Mouse (Mus musculus) limb, embryonic 12.5 days (tissue): ENCODE measurements at regions not wholly inside any gene's neighbourhood (a gene's known extent, or its start where the extent isn't known, plus 50 kb on each side); places are given as distances from the start of the nearest gene placed in this dataset.

Experiments used
- ATAC-seq: fragments of 200-750 bp; cut with Nextera tagmentation; 2 replicates; pipeline ENCODE4 v1.8.0; 2017; ENCODE audit warnings: low read depth, moderate TSS enrichment; ENCODE audit not compliant: insufficient number of reproducible peaks, insufficient read depth, low FRiP score, low TSS enrichment
- H3K27ac ChIP-seq: fragments of 300-500 bp; sonication (generic); 2 replicates; pipeline ENCODE4 v1.5.1; 2016; ENCODE audit warnings: mild to moderate bottlenecking, moderate library complexity
- H3K27me3 ChIP-seq: fragments of 300-500 bp; sonication (generic); 2 replicates; pipeline ENCODE4 v1.6.1; 2016; ENCODE audit warnings: mild to moderate bottlenecking, moderate library complexity
- H3K36me3 ChIP-seq: fragments of 300-500 bp; sonication (generic); 2 replicates; pipeline ENCODE4 v1.6.1; 2016; ENCODE audit warnings: mild to moderate bottlenecking, moderate library complexity
- H3K4me1 ChIP-seq: fragments of 300-500 bp; sonication (generic); replicated peaks from 2 replicates; pipeline ENCODE4 v1.6.1; 2016
- H3K4me2 ChIP-seq: fragments of 300-500 bp; sonication (generic); 2 replicates; pipeline ENCODE4 v1.6.1; 2016; ENCODE audit warnings: mild to moderate bottlenecking, moderate library complexity
- H3K4me3 ChIP-seq: fragments of 300-500 bp; sonication (generic); replicated peaks from 2 replicates; pipeline ENCODE4 v1.5.1; 2016; ENCODE audit warnings: mild to moderate bottlenecking
- H3K9ac ChIP-seq: fragments of 300-500 bp; sonication (generic); replicated peaks from 2 replicates; pipeline ENCODE4 v1.6.1; 2016; ENCODE audit warnings: mild to moderate bottlenecking, moderate library complexity
- H3K9me3 ChIP-seq: fragments of 300-500 bp; sonication (generic); 2 replicates; pipeline ENCODE4 v1.6.1; 2016; ENCODE audit warnings: mild to moderate bottlenecking, moderate library complexity
- WGBS: fragments of 180-500 bp; shearing (Covaris S2); methylation state at CpG from one replicate; pipeline ENCODE4 v1.1.7; 2016; 5-methylcytosine and 5-hydroxymethylcytosine counted together

GRCm38 (mm10) chr16:42808864-42809263 lies 66.8 kb upstream of the Zbtb20 start:
- Histone ChIP-seq H3K9ac (no peak overlapping the region), H3K36me3 (no peaks in the 10 kb centered on the region), H3K4me2 (no peak overlapping the region), H3K9me3 (no peaks in the 10 kb centered on the region), H3K27ac (no peak overlapping the region), H3K27me3 (no peaks in the 10 kb centered on the region), H3K4me3 (no peak overlapping the region), H3K4me1 (no peaks in the 10 kb centered on the region)
- WGBS: 77% methylated on average over 6 of the region's 6 CpGs
- ATAC-seq: no peak

DNA sequence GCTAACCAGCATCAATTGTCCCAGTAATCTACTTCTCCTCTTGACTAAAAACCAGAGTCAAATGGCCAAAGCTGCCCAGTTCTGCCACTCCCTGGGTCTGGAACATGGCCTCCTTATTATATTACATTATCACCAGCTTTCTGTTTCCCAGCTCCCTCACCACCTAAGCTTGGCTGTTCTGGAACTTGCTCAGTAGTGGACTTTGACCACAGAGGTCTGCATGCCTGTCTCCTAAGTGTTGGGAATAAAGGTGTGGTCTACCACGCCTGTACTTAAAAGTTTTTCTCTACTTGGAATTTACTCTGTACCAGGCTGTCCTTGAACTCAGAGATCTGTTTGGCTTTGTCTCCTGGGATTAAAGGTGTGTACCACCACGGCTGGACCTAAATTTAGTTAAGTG lies 68.1 kb upstream of the Zbtb20 start:
- Histone ChIP-seq H3K4me3 (no peak overlapping the region), H3K27ac (no peak overlapping the region), H3K9me3 (no peaks in the 10 kb centered on the region), H3K4me2 (no peak overlapping the region), H3K4me1 (0 out of 2 replicates have a peak, but pooled peaks cover 3% of the 10 kb centered on the region), H3K9ac (no peak overlapping the region), H3K36me3 (no peaks in the 10 kb centered on the region), H3K27me3 (no peaks in the 10 kb centered on the region)
- ATAC-seq: no peak
- WGBS: 89% methylated on average over 2 of the region's 2 CpGs

DNA sequence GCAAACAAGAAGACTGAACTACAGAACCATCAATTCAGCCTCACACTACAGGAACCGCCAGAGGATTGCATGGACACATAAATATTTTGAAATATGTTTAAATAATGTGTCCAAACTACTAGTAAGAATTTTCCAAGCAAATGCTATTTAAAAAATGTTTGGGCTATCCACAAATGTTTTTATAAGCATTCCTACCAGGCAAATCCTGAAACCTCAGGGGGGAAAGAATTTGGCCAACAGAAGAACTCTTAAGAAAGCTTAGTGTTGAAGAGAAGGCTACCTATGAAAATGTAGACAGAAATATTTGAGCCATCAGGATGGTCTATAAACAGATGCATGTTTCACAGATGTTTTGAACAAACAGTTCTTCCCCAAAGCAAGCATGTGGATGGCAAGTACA lies 72.1 kb upstream of the Zbtb20 start:
- 85% methylated on average over 1 of the region's 1 CpGs for WGBS
- no peak overlapping the region for H3K27ac ChIP-seq
- no peaks in the 10 kb centered on the region for H3K27me3 ChIP-seq
- peaks cover 7% of the 10 kb centered on the region for H3K9me3 ChIP-seq
- H3K4me2 ChIP-seq: no peak overlapping the region
- H3K36me3 ChIP-seq: no peaks in the 10 kb centered on the region
- H3K9ac ChIP-seq: no peak overlapping the region
- H3K4me3 ChIP-seq: no peak overlapping the region
- H3K4me1 ChIP-seq: 0 out of 2 replicates have a peak, but pooled peaks cover 3% of the 10 kb centered on the region
- ATAC-seq: no peak

DNA sequence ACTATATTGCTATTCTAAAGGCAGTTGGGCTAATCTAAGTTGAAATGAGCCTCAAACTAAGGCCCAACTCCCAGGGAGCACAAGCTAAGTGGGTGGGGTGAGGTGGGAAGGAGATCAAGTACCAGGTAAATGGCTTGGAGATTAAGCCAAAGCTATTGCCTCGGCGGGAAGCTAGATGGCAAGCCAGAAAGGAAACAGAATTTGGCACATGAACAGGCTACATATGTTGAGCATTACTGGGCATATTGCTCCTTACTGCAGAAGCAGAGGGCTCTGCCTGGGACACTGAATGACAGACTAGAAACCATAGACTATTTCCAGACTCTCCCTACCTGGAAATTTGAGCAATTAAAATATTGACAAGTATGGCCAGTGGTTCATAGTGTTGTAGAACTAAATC lies 83.1 kb upstream of the Zbtb20 start:
- ATAC-seq: no peak
- Histone ChIP-seq H3K27ac (no peak overlapping the region), H3K36me3 (no peaks in the 10 kb centered on the region), H3K4me3 (no peak overlapping the region), H3K4me2 (no peak overlapping the region), H3K9ac (no peak overlapping the region), H3K9me3 (no peaks in the 10 kb centered on the region), H3K27me3 (no peaks in the 10 kb centered on the region), H3K4me1 (no peaks in the 10 kb centered on the region)
- WGBS: 63% methylated on average over 2 of the region's 2 CpGs

GRCm38 (mm10) chr16:42784712-42785111 lies 91.0 kb upstream of the Zbtb20 start:
- H3K4me3 ChIP-seq: no peak overlapping the region
- H3K9ac ChIP-seq: no peak overlapping the region
- H3K27me3 ChIP-seq: no peaks in the 10 kb centered on the region
- peaks cover 14% of the 10 kb centered on the region for H3K4me1 ChIP-seq
- H3K4me2 ChIP-seq: no peak overlapping the region
- no peaks in the 10 kb centered on the region for H3K9me3 ChIP-seq
- 6% methylated on average over 4 of the region's 4 CpGs for WGBS
- H3K27ac ChIP-seq: peak overlapping the region; percentile 51; the same call in 1 of the 2 replicates
- no peaks in the 10 kb centered on the region for H3K36me3 ChIP-seq
- no peak for ATAC-seq

DNA sequence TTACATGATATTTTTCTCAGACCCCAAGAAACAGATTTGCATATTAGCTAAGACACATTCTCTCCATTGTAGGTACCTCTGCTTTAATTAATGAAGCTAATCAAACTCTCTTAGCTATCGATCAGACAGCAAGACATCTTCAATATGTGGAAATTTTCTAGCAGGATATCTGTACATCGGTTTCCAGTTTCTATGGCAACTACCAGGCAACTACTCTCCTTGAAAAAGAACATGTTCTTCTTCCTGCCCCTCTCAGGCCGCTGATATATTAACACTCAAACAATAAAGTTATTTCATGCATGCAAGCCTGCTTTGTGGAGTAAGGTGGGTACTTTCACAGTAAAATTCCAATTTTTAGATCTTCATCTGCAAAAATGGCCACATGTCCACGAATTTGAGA lies 91.7 kb upstream of the Zbtb20 start:
- Histone ChIP-seq H3K27ac (peak overlapping the region; percentile 51), H3K27me3 (no peaks in the 10 kb centered on the region), H3K9ac (no peak overlapping the region), H3K9me3 (no peaks in the 10 kb centered on the region), H3K36me3 (no peaks in the 10 kb centered on the region), H3K4me3 (no peak overlapping the region), H3K4me2 (no peak overlapping the region), H3K4me1 (peaks cover 14% of the 10 kb centered on the region)
- WGBS: 57% methylated on average over 4 of the region's 4 CpGs
- ATAC-seq: no peak

- H3K4me2 ChIP-seq: peak overlapping the region; percentile 27
- H3K9ac ChIP-seq: no peak overlapping the region
- WGBS: 6% methylated on average over 5 of the region's 5 CpGs
- no peak overlapping the region for H3K4me3 ChIP-seq
- peaks cover 14% of the 10 kb centered on the region for H3K4me1 ChIP-seq
- ATAC-seq: peak; percentile 61; the same call in 1 of the 2 replicates
- H3K36me3 ChIP-seq: no peaks in the 10 kb centered on the region
- H3K27ac ChIP-seq: 0 out of 2 replicates have a peak overlapping the region, but pooled peaks have one; percentile 12
- no peaks in the 10 kb centered on the region for H3K27me3 ChIP-seq
- H3K9me3 ChIP-seq: no peaks in the 10 kb centered on the region
These were observed 93.5 kb upstream of the Zbtb20 start for GRCm38 (mm10) chr16:42782091-42782679.

DNA sequence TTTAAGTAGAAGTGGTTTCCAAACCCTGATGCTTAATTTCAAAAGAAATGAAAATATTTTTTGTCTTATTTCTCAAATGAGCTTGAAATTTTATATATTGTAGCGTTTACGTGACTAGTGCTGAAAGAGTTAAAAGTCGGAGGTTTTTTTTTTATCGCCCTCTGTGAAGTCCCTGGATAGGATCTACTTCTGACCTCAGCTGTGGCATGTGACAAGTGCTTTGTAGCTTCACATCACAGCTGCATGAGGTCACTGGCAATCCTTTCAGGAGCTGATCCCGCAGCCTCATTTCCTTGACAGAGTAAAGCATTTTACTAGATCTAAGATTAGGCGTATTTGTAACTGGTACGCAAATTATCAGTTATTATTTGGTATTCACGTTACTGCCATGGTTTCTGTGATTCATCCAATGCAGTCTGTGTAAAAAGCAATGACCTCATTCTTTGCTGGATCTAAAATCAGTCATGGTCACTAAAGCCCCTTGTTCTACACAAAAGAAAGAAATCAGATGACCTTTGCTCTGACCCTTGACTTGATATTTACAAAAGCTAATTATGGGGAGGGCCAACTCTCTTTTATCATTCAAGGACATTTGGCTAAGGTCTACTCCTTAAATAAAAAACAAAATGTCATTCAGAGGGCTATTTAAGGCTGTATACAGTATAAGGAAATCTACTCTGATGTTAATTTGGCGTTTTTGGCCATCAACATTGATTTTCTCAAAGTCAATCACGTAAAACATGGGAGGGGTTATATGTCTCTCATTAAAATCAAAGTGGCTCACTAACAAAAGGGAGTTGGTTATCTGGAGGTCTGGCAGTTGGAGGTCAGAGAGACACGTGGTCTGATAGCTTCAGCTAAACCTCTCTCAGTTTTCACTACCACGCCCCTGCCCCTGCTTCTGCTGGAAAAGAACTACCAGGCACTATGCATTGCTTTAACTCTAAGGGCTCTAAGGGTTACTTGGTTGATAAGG lies 94.3 kb upstream of the Zbtb20 start:
- 10% methylated on average over 12 of the region's 12 CpGs for WGBS
- Histone ChIP-seq H3K4me2 (peak overlapping the region; percentile 27; the same call in 1 of the 2 replicates), H3K4me3 (no peak overlapping the region), H3K9me3 (no peaks in the 10 kb centered on the region), H3K9ac (no peak overlapping the region), H3K4me1 (peaks cover 14% of the 10 kb centered on the region), H3K36me3 (no peaks in the 10 kb centered on the region), H3K27me3 (no peaks in the 10 kb centered on the region), H3K27ac (0 out of 2 replicates have a peak overlapping the region, but pooled peaks have one; percentile 12)
- ATAC-seq: peak; percentile 59; the same call in 1 of the 2 replicates

DNA sequence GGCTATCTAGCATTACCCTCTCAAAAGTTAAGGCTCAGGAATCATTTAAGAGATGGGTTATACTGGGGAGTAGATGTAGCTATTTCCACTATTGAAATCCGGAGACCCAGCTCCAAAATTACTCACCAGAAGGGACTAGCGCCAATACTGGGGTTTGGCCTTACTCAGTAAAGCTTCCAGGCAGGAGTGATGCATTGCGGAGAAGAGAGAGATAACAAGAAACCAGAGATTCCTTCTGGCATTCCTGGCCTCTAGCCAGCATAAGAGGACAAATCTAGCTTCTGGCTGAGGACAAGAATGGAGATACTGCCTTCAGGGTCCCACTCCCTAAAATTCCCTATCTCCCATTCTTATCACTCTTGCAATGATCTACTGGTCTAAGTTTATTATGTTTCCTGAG lies 95.7 kb upstream of the Zbtb20 start:
- H3K4me2 ChIP-seq: no peak overlapping the region
- H3K4me1 ChIP-seq: peaks cover 11% of the 10 kb centered on the region
- ATAC-seq: no peak
- H3K9ac ChIP-seq: no peak overlapping the region
- H3K27me3 ChIP-seq: no peaks in the 10 kb centered on the region
- no peak overlapping the region for H3K4me3 ChIP-seq
- WGBS: 90% methylated on average over 3 of the region's 3 CpGs
- no peak overlapping the region for H3K27ac ChIP-seq
- no peaks in the 10 kb centered on the region for H3K36me3 ChIP-seq
- no peaks in the 10 kb centered on the region for H3K9me3 ChIP-seq

DNA sequence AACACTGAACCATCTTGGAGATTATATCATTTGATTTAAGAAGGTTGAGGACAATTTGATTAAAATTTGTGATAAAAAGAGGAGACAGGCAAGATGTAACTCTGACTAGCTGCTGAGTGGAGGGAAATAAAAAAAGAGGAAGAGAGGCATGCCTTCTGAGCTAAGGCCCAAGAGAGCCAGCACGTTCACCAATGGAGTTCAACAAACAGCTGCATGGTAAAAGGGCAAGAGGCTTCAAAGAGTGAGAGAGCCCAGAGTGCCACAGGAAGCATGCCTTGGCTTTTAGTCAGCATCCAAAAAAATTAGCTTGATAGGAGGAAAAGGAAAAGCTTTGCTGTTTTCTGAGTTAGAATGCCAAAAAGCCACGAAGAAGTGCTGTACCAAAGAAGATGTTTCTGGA lies 103.0 kb upstream of the Zbtb20 start:
- Histone ChIP-seq H3K27me3 (no peaks in the 10 kb centered on the region), H3K36me3 (no peaks in the 10 kb centered on the region), H3K4me3 (no peak overlapping the region), H3K4me2 (no peak overlapping the region), H3K9me3 (no peaks in the 10 kb centered on the region), H3K27ac (no peak overlapping the region), H3K9ac (no peak overlapping the region), H3K4me1 (no peaks in the 10 kb centered on the region)
- no peak for ATAC-seq
- WGBS: 74% methylated on average over 2 of the region's 2 CpGs

DNA sequence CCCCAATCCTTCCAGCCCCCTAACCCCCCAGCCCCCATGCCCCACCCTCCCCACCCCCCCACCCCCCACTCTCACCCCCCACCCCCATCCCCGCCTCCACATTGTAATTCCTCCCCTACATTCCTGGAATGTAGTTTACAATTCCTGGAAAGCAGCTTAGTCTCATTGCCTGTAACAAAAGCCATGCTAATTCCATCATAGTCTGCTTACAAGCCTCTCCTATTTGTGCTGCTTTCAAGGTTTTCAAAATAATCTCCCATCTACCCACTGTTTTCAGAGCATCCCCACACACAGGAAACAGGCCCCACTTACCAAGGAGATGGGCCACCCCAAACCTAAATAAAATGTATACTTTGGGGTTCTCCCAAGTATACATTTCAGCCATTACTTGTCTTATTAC lies 105.5 kb upstream of the Zbtb20 start:
- no peaks in the 10 kb centered on the region for H3K27me3 ChIP-seq
- 88% methylated on average over 1 of the region's 1 CpGs for WGBS
- no peak overlapping the region for H3K9ac ChIP-seq
- no peak overlapping the region for H3K4me3 ChIP-seq
- no peaks in the 10 kb centered on the region for H3K4me1 ChIP-seq
- no peak for ATAC-seq
- no peak overlapping the region for H3K27ac ChIP-seq
- H3K9me3 ChIP-seq: no peaks in the 10 kb centered on the region
- H3K4me2 ChIP-seq: no peak overlapping the region
- H3K36me3 ChIP-seq: no peaks in the 10 kb centered on the region
